Mouse (Mus musculus): Measurements from ENCODE around the gene Heg1.
A peak's percentile ranks its signal among the peaks of the same experiment; 100 is the strongest.

Heg1 gene

DNA sequence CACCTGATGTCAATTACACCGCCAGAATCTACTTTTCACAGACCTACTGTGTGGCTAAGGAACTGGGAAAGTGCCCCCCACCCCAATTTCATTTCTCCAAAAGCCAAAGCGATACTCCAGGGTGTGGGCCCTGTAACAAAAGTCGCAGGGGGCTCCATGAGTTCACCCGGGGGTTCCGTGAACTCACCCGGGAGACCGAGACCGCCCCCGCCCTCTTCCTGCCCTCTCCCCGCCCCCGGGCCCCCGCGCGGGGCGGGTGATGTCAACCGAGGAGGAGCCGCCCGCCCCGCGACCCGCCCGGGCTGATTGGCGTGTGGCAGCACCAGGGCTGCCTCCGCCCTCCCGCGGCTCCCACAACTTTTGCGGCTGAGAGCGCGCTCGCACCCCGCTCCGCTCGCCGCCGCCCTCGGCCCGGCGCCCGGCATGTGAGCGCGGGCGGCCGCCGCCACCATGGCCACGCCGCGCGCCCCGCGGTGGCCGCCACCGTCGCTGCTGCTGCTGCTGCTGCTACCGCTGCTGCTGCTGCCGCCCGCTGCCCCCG, at the start of gene Heg1:
Heg1 (plus strand) TSS at position 209 of the 541 bp plus-strand sequence.
- DNase-seq = peak; percentile 67

DNA sequence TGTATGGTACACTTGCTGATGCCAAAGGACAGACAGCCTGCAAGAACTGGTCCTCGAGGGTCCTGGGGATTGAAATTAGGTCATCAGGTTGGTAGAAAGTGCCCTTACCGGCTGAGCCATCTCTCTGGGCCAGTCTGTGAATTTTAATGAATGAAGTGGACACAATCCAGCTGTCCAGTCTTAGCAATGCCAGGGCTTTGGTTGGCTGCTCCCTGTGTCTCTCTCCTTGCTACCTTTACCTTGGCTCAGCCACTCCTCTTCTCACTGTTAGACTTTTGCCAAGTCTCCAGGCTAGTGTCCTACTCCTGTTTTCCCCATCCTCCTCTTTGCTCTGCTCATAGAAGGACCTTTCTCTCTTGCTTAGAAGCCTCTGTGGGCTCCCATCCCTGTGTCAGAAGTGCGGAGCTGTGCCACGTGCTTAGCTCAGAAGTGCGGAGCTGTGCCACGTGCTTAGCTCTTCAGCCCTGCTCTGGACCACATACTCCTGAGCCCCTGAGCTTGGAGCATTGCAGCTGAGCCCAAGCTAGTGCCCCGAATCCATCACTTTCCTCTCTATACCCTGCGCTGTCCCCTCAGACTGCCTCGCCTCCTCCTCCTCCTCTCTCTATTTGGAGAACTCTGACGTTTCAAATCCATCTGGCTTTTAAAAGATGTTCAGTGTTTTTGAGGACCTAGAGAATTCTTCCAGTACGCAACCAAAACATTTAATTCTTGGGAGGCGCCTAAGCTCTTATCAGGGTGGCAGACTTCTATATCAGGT, 48.2 kb upstream of the Heg1 start:
- no peak for DNase-seq

DNA sequence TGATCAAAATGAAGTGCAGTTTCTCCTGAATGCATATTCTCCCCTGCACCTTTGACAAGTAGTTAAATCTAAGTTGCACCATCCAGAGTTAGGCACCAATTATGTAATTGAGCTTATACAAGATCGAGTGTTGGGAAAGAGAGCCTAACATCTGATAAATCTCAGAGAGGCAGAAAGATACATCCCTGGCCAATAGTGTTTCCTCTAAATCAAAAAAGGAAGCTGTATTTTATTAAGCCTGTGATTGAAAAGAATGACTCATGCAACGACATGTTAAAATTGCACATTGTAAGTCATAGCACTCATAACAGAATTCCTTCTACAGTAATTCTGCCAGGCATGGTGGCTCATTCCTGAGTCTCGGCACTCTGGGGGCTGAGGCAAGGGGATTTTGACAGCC, 42.4 kb upstream of the Heg1 start:
- no peak for DNase-seq

DNA sequence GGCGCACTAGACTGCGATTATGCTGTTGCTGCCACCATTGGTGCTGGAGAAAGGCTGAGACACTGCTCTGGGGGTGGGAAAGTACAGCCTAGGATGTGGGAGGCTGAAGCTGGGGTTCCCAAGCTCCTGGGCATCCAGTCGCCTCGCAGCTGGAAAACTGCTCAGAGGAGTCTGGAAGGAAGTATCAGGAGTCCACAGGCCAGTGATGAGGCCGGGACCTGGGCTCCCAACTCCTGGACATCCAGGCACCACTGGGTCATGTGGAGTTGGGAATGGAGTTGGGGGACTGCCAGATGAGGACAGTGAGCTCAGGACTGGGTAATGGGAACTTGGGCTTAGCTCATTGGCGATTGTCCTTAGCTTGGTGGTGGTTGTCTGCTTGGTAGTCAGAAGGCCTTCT, 31.1 kb upstream of the Heg1 start:
- DNase-seq = no peak

DNA sequence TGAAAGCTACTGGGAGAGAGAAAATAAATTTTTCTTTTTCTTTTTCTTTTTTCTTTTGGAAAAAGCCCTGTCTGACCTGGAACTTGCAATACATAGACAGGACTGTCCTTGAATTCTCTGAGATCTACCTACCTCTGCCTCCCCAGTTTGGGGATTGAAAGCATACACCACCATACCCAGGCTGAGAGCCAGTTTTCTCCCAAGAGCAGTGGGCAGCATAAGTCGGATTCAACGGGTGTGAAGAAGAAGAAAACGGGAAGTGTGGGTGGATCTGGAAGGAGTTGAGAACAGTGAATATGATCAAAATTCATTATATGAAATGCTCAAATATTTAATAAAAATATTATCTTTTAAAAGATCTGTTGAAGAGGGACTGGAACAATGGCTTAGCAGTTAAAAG, 28.7 kb upstream of the Heg1 start:
- DNase-seq = no peak

DNA sequence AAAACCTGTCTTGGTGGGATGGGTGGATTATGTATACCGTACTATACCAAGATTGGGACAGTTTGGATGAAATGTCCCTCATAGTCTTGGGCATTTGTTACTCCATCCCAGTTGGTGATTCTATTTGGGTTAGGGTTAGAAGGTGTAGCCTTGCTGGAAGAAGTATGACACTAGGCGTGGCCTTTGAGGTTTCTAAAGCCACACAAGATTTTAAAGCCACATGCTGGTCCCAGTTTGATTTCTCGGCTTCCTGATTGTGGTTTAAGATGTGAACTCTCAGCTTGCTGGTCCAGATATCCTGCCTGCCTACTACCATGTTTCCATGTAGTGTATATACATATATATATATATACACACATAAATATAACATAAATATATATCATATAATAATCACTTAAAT, 27.0 kb upstream of the Heg1 start:
- DNase-seq = no peak

DNA sequence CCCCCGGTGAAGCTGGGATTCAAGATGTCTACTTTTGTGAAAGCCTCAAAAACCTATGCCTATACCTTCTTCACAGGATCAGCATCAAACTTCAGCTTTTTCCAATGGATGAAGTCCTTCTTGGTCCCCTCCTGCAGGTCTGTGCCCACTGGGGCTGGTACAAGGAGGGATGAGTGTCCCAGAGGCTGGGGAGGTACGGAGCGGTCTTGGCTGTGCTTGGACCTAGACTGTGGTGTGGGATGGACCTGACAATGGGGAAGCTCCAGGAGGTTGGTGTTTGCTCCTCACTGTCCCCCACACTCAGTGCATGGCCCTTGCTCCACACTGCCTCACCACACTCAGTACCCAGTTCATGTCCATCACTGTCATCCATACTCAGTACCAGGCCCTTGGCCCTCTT, 26.0 kb upstream of the Heg1 start:
- DNase-seq = no peak

DNA sequence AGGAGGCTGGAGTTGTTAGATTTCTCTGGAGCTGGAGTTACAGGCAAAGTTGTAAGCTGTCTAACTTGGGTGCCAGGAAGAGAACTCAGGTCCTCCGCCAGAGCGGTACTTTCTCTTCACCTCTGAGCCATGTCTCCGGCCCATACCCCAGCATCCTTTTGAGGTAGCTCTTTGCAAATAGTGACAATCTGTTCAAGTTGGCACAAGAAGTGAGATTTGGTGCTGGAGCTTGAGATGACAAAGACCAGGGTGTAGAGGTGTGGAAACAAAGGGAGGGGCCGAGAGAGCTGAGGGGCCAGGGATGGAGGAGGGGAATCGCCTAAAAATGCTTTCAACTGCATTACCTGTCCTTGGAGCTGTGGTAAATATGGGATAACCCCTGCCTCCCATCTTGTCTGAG, 24.6 kb upstream of the Heg1 start:
- DNase-seq = peak; percentile 78

DNA sequence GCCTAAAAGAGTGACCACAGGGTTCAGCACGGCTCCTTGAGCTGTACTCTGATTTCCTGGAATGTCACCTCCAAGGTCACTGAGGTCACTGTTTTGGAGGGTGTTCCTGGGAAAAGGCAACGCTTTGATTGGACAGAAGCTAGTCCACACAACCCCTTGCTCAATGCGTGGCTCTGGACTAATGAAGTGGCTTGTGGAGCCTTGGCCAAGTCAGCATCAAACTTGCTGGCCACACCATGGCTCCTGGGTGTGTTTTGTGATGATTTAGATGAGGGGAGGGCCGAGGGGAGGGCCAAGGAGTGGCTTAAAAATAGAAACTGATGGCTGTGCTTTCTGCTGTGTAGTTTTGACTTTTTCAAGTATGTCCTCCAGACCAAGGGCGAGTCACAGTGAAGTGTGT, 24.0 kb upstream of the Heg1 start:
- DNase-seq = no peak

DNA sequence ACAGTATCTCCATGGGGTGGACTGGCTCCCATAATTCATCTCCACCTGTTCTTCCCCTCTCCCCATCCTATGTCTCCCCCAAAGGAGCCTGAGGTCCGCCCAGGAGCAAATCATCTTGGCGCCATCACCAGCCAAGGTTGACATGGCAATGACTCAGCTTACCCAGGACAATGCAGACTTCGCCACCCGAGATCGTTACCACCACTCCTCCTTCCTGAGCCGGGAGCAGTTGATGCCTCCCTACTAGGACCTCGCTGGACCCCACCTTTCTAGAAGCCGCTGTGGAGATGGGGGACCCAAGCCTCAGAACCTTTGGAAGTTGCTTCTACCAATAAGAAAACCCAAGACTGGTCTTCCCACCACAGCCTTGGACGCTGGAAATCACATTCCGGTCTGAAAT, 21.3 kb upstream of the Heg1 start:
- no peak for DNase-seq

DNA sequence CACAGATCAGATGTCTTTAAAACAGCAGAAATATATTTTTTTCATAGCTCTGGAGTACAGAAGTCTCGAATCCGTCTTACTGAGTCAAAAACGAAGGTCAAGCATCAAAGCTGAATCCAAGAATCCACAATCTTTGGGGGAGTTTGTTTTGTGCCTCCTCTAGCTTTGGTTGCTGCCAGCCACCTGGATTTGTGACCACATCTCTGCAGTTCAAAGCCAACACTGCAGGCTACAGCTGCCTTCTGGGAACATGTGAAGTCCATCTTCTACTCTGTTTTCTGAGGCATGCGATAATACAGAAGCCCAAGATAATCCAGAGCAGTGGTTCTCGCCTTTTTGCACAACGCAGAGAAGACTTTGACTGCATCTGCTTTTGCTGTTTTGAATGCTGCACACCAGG, 17.9 kb upstream of the Heg1 start:
- DNase-seq = no peak

DNA sequence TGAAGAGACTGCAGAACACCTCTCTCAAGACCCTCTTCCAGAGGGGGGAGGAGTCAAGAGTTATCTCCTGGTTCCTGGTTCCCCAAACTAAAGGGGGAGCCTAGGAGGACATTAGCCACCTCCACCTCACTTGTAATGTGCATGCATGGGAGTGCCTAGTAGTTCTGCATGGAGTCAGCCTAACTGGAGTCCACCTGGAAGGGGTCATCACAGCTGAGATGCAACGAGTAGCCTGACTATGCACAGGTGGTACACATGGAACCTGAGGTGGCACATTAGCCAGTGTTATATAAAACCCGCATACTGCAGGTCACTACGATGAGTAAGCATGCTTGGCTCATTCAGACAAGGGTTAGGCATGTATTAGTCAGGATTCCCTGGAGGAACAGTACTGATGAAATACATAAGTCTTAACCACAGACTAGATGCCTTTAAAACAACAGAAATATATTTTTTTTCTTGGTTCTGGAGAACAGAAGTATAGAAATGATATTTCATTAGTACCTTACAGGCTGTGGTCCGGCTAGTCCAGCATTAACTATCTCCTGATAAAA, 17.1 kb upstream of the Heg1 start:
- no peak for DNase-seq

DNA sequence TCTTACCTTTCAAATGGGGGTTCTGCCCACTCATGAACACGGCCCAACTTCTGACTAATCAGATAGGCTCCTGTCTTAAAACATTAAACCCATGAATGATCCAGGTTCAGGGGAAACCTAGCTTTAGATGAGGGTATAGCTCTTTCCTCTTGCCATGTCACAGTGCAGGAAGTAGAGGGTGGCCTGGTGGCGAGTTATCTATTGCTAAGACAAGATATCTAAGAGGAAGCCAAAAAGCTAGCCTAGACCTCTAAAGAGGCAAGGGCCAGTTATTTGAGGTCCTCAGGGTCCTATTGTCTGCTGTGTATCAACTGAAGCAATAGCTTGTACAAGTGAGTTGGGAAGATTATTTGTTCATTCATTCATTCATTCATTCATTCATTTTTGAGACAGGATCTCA, 15.7 kb upstream of the Heg1 start:
- no peak for DNase-seq

DNA sequence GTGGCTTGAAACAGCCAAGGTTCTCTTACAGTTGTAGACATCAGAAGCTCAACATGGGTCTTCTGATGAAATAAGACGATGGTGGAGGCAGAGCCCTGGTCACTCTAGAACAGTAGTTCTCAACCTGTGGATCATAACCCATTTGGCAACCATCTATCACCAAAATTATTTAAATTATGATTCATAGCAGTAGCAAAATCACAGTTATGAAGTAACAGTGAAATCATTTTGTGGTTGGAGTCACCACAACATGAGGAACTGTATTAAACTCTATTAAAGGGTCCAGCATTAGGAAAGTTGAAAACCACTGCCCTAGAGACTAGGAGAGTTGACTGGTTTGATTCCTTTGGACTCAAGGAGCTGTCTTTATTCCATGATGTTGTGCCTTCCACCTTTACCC, 15.1 kb upstream of the Heg1 start:
- no peak for DNase-seq

DNA sequence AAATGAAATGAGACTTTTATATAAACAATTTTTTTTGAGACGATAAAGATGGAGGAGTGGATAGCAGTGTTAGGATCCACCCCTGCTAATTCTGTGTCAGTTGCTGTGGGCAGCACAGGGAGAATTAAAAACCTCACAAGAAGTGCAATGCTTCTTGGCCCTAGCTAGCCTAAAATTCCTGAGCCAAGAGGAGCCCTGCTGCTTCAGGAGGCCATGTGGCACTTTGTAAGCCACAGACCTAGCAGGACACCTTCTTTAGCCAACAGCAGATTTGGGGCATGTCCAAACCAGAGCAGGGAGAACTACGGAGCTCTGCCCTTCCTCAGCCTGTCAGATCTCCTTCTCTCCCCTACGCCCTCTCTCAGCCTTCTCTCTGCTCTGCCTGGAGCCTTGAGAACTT, 13.8 kb upstream of the Heg1 start:
- peak; percentile 95 for DNase-seq

DNA sequence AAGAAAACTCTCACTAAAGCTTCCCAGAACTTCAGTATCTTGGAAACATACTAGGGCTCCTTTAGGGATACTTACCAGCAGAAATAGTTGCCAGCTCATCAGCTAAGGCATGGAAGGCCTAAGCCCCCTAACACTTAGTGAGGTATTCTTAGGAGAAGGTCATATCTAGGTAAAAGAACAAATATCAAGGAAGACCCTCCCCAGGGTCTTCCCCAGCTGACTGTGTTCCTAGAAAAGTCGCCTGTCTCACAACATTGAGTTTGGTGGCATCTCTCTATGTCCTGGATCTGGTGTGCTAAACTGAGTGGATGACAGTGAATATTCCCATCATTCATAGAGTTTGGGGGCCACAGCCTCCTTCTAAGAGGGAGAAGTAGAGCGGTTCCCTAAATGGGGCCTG, 13.2 kb upstream of the Heg1 start:
- DNase-seq = peak; percentile 46

DNA sequence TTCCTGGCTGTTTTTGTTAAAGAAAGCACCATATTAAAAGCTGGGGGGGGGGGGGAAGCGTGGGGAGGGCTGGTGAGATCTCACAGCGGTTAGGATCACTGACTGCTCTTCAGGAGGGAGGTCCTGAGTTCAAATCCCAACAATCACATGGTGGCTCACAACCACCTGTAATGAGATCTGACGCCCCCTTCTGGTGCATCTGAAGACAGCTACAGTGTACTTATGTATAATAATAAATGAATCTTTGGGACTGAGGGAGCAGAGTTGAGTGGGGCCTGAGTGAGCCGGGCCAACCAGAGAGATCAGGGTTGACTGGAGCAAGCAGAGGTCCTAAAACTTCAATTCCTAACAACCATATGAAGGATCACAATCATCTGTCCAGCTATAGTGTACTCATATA, 12.0 kb upstream of the Heg1 start:
- no peak for DNase-seq

DNA sequence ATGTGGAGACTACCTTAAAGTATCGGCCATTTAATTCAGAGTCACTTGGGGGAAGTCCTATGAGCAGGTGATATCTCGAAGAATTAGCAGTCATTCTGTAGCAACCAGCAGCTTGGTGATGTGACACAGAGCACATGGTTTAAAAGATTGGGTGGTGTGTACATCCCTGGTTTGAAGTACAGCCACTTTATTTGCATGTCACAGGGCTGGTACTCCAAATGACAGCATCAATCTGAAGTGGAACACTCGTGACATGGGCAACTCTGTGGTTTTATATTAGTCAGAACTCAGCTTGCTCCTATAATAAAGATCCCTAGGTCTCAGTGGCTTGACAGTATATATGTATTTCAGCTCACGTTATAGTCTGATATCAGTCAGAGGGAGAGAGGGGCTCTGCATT, 11.5 kb upstream of the Heg1 start:
- DNase-seq = peak; percentile 31

DNA sequence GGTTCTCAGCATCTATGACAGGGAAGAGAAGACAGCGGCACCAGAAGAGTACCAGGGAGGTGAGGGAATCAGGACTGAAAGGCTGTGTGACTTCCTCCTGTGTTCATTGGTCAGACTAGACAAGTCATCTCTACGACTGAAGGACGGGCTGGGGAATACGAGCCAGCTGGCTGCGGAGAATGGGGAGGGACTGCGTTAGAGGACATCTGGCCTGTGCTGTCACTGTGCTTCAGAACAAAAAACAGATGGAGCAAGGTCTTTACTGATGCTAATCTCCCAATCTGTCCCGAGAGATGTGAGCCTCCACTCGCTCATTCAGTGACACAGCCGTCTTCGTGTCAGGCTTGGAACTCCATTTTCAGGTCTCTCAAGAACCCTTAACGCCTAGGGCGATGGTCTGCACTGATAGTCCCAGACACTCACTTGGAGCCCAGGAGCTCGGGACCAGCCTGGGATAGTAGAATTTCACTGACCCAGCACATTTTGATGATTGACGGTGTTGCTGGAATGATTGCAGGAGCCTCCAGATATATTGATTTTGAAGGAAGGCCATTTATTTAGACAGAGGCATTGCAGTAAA, 10.6 kb upstream of the Heg1 start:
- peak; percentile 30 for DNase-seq

DNA sequence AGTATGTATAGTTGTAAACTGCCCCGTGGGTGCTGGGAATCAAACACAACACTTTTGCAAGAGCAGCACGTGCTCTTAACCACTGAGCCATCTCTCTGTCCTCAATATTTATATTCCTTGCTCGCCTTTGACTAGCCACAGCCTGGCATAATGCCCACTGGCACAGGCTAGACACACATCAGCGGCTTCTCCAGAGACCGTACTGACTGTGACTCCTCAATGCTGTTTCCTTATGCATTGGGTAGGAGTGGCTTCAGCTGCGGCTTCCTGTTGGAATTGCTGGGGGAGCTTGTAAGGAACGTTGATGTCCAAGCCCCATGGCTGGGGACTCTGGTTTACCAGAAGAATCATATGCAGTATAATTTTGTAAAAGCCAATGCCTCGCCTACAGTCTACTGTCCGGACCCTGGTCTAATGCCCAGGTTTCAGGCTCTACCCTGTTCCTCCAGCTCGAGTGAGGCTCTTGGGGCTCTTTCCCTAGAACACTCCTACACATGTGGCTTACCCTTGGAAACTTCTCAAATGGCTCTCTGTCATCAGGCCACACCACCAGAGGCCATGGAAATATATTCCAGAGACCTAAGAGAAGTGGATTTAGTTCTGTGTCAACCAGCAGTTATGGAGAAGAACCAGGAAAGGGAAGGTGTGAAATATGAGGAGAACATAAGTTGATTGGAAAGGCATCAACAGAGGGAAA, 8.9 kb upstream of the Heg1 start:
- no peak for DNase-seq

DNA sequence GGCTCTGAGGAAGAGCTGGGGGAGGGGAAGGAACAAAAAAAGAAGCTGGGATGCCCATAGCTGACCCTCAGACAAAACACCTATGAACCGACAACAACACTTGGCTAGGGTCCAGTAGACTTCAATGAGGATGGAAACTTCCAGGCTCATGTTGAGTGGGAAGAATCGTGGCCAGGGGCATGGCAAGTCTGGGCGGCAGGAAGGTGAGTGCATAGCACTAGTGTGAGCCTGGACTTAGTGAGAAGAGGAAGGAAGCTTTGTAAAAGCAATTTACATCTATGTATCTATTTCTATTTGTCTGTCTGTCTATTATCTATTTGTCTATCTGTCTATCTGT, 8.4 kb upstream of the Heg1 start:
- no peak for DNase-seq

DNA sequence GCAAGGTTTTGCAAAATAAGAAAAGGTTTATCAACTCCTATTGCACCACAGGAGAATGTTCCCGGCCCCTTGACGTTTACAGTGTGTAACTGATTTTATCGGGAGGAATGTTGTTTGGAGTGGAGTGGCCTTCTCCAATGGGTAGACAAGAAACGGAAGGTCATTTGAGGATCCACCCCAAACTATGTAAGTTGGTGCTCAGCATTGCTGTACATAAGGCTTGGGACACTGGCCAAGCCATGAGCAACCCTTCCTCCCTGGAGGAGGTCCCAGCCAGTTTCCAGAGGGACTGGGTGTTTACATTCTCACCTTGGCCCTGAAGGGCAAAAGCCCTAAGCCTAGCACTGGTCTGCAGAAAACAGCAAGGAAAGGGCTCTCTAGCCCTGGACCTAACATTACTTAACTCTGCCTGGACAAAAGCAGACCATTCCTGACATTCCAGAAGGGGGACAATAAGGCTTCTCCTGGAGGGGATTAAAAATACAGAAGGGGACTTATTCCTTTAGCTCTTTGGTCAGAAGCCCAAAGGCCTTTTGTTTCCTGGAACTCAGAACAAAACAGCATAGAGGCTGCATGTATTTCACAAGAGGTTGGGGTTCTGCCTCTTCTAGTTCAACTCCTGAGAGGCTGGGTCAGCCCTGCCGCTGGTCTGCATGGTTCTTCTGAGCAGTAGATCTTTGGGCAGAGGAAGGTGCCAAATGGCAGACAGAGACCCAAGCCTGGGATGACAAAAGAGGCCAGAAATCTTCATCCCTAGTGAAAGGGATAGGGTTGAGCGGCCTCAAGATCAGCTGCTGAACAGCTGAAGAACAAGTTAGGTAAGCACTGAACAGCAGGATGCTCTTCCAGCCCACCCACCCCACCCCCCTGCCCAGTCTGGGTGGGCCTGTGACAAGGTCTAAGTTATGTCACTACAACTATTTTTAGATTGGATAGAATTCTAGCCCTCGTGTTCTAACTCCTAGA, 7.5 kb upstream of the Heg1 start:
- DNase-seq = no peak

DNA sequence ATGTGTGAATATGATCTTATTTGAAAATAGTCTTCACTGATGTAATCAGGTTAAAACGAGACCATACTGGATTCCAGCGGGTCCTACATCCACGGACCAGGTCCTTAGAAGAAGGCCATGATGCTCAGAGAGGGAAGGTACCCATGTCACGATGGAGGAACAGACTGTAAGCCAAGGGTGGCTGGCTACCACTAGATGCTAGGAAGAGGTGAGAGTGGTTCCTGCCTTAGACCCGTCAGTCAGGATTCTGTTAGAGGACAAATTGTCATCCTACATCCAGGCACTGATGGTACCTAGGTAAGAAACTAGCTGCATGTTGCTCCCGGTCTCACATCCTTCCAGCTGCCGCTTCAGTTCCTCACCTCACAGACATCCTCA, 6.9 kb upstream of the Heg1 start:
- no peak for DNase-seq
